Mouse (Mus musculus) intestine, embryonic 15.5 days (tissue): ENCODE results near the gene Neurod4. TPM values are rescaled to one million over a fixed set of nuclear protein-coding genes. Genes with fewer than 3 reads are reported as not detected.
"Not testable (repeated sequence)": the region's sequence is repeated elsewhere in the genome, so short reads cannot be mapped to it uniquely, and the experiment has no call there.

Experiments used
- ATAC-seq: fragments of 200-750 bp; cut with Nextera tagmentation; 2 replicates; pipeline ENCODE4 v1.8.0; 2017; ENCODE audit warnings: moderate TSS enrichment, moderate library complexity
- H3K27ac ChIP-seq: fragments of 300-500 bp; sonication (generic); 2 replicates; pipeline ENCODE4 v1.5.1; 2015; ENCODE audit warnings: mild to moderate bottlenecking, inconsistent platforms
- H3K27me3 ChIP-seq: fragments of 300-500 bp; sonication (generic); replicated peaks from 2 replicates; pipeline ENCODE4 v1.6.1; 2015; ENCODE audit warnings: inconsistent platforms
- H3K36me3 ChIP-seq: fragments of 300-500 bp; sonication (generic); 2 replicates; pipeline ENCODE4 v1.6.1; 2015; ENCODE audit warnings: inconsistent platforms
- H3K4me1 ChIP-seq: fragments of 300-500 bp; sonication (generic); replicated peaks from 2 replicates; pipeline ENCODE4 v1.6.1; 2015; ENCODE audit warnings: inconsistent platforms
- H3K4me2 ChIP-seq: fragments of 300-500 bp; sonication (generic); replicated peaks from 2 replicates; pipeline ENCODE4 v1.6.1; 2015; ENCODE audit warnings: mild to moderate bottlenecking, inconsistent platforms
- H3K4me3 ChIP-seq: fragments of 300-500 bp; sonication (generic); replicated peaks from 2 replicates; pipeline ENCODE4 v1.5.1; 2015; ENCODE audit warnings: inconsistent platforms
- H3K9ac ChIP-seq: fragments of 300-500 bp; sonication (generic); 2 replicates; pipeline ENCODE4 v1.6.1; 2015; ENCODE audit warnings: inconsistent platforms
- H3K9me3 ChIP-seq: fragments of 300-500 bp; sonication (generic); 2 replicates; pipeline ENCODE4 v1.6.1; 2016; ENCODE audit warnings: inconsistent platforms
- WGBS: fragments of 180-500 bp; shearing (Covaris S2); methylation state at CpG from one replicate; pipeline ENCODE4 v1.1.7; 2015; 5-methylcytosine and 5-hydroxymethylcytosine counted together
- polyA plus RNA-seq: library from polyadenylated mRNA; unstranded; fragments of >200 nt; fragmentation: Nextera tagmentation; extraction: Ambion mirVana; gene quantifications from 2 replicates; pipeline ENCODE4 v1.2.1, GENCODE M21; 2015

Neurod4 gene
- 0.04 and 0.05 TPM in 2 replicates for polyA plus RNA-seq

- no peaks in the 10 kb centered on the region for H3K36me3 ChIP-seq
- no peak within 1 kb of the TSS for H3K9ac ChIP-seq
- H3K9me3 ChIP-seq, result no peaks in the 10 kb centered on the region
- no peaks in the 10 kb centered on the region for H3K27me3 ChIP-seq
- no peaks in the 10 kb centered on the region for H3K4me1 ChIP-seq
- H3K4me2 ChIP-seq, result no peak within 1 kb of the TSS
- no peak within 1 kb of the TSS for H3K4me3 ChIP-seq
- ATAC-seq, result peak; percentile 83
- no peak within 1 kb of the TSS for H3K27ac ChIP-seq
- whole genome bisulfite sequencing, result 0% methylated on average over 7 of the region's 7 CpGs
Measured at GRCm38 (mm10) chr10:130280066-130280465, at the start of gene Neurod4. Gene Neurod4 (minus strand): TSS chr10:130280240.

- H3K27me3 ChIP-seq, result no peaks in the 10 kb centered on the region
- H3K9ac ChIP-seq, result no peak overlapping the region
- 83% methylated on average over 4 of the region's 4 CpGs for WGBS
- no peak overlapping the region for H3K27ac ChIP-seq
- H3K4me1 ChIP-seq, result no peaks in the 10 kb centered on the region
- H3K4me3 ChIP-seq, result no peak overlapping the region
- H3K36me3 ChIP-seq, result no peaks in the 10 kb centered on the region
- no peak for ATAC-seq
- no peaks in the 10 kb centered on the region for H3K9me3 ChIP-seq
- no peak overlapping the region for H3K4me2 ChIP-seq
Measured at GRCm38 (mm10) chr10:130324243-130324642, 44.2 kb upstream of the Neurod4 start.

DNA sequence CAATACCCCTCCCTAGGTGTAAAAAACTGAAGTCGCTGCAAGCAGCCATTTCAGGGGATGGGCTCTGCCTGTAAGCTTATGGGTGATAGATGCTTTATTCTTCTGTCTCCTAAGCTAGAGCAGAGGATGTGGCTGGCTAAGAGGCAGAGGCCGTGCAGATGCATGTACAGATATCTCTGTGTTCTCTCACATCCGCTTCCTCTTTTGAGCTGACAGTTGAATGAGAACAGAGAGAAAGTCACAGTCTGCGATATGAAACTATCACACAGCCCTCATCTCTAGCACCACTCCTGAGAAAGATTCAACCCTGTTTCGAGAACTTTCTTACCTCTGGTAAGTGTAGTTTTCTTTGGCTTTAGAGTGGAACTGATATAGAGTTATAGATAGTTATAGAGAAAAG is 42.6 kb upstream of the Neurod4 start, which contains the start of gene Tespa1:
Gene Tespa1, plus strand, starts transcription at position 234 of the 400 bp plus-strand sequence.
- Histone ChIP-seq H3K4me1 (no peaks in the 10 kb centered on the region), H3K9me3 (no peaks in the 10 kb centered on the region), H3K4me3 (no peak within 1 kb of the TSS), H3K4me2 (no peak within 1 kb of the TSS), H3K27me3 (no peaks in the 10 kb centered on the region), H3K36me3 (no peaks in the 10 kb centered on the region), H3K27ac (no peak within 1 kb of the TSS), H3K9ac (no peak within 1 kb of the TSS)
- WGBS, result 71% methylated on average over 5 of the region's 5 CpGs
- no peak for ATAC-seq

- Histone ChIP-seq H3K4me3 (no peak overlapping the region), H3K9me3 (no peaks in the 10 kb centered on the region), H3K36me3 (no peaks in the 10 kb centered on the region), H3K4me2 (no peak overlapping the region), H3K9ac (no peak overlapping the region), H3K27ac (no peak overlapping the region), H3K4me1 (no peaks in the 10 kb centered on the region), H3K27me3 (no peaks in the 10 kb centered on the region)
- ATAC-seq, result no peak
Measured at GRCm38 (mm10) chr10:130322062-130322461, 42.0 kb upstream of the Neurod4 start.

DNA sequence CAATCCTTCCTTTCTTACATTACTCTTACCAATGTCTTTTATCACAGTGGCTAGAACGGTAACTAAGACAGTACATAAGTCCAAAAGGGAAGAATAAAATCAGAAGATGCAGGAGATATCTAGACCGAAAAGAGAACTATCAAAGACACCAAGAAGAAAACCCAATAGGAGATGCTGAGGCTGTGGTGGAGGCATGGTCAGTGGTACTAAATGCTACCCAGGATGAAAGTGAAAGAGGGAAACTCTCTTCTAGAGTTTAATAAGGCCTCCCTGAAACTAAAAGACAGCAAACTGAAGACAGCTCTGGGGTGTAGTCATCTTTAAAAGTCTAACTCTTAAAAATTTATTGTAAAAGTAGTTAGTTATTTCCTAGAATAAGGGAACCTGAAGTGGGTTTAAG is 40.7 kb upstream of the Neurod4 start:
- H3K9ac ChIP-seq, result no peak overlapping the region
- no peak overlapping the region for H3K4me2 ChIP-seq
- no peaks in the 10 kb centered on the region for H3K36me3 ChIP-seq
- H3K4me1 ChIP-seq, result no peaks in the 10 kb centered on the region
- WGBS, result 82% methylated on average over 2 of the region's 2 CpGs
- H3K27ac ChIP-seq, result no peak overlapping the region
- no peaks in the 10 kb centered on the region for H3K27me3 ChIP-seq
- no peak for ATAC-seq
- H3K9me3 ChIP-seq, result no peaks in the 10 kb centered on the region
- H3K4me3 ChIP-seq, result no peak overlapping the region

- no peak overlapping the region for H3K4me2 ChIP-seq
- no peaks in the 10 kb centered on the region for H3K4me1 ChIP-seq
- 70% methylated on average over 4 of the region's 4 CpGs for WGBS
- H3K9ac ChIP-seq, result no peak overlapping the region
- ATAC-seq, result no peak
- no peak overlapping the region for H3K27ac ChIP-seq
- no peaks in the 10 kb centered on the region for H3K36me3 ChIP-seq
- no peaks in the 10 kb centered on the region for H3K27me3 ChIP-seq
- H3K9me3 ChIP-seq, result no peaks in the 10 kb centered on the region
- H3K4me3 ChIP-seq, result no peak overlapping the region
Measured at GRCm38 (mm10) chr10:130318720-130319119, 38.7 kb upstream of the Neurod4 start.

- H3K9ac ChIP-seq, result no peak overlapping the region
- no peak overlapping the region for H3K4me3 ChIP-seq
- no peak for ATAC-seq
- H3K9me3 ChIP-seq, result no peaks in the 10 kb centered on the region
- H3K27ac ChIP-seq, result no peak overlapping the region
- H3K4me1 ChIP-seq, result no peaks in the 10 kb centered on the region
- H3K36me3 ChIP-seq, result no peaks in the 10 kb centered on the region
- H3K27me3 ChIP-seq, result no peaks in the 10 kb centered on the region
- H3K4me2 ChIP-seq, result no peak overlapping the region
Measured at GRCm38 (mm10) chr10:130315846-130316245, 35.8 kb upstream of the Neurod4 start.

GRCm38 (mm10) chr10:130314110-130314829 is 34.2 kb upstream of the Neurod4 start:
- Histone ChIP-seq H3K4me1 (no peaks in the 10 kb centered on the region), H3K36me3 (no peaks in the 10 kb centered on the region), H3K4me2 (no peak overlapping the region), H3K27ac (no peak overlapping the region), H3K9me3 (no peaks in the 10 kb centered on the region), H3K4me3 (no peak overlapping the region), H3K9ac (no peak overlapping the region), H3K27me3 (no peaks in the 10 kb centered on the region)
- peak; percentile 63; the same call in 1 of the 2 replicates for ATAC-seq
- 63% methylated on average over 2 of the region's 2 CpGs for WGBS

- Histone ChIP-seq H3K4me3 (no peak overlapping the region), H3K4me1 (no peaks in the 10 kb centered on the region), H3K27me3 (no peaks in the 10 kb centered on the region), H3K4me2 (no peak overlapping the region), H3K9ac (no peak overlapping the region), H3K9me3 (no peaks in the 10 kb centered on the region), H3K27ac (no peak overlapping the region), H3K36me3 (no peaks in the 10 kb centered on the region)
- no peak; the same call in 1 of the 2 replicates for ATAC-seq
- WGBS, result 56% methylated on average over 1 of the region's 1 CpGs
Measured at GRCm38 (mm10) chr10:130313531-130313930, 33.5 kb upstream of the Neurod4 start.

GRCm38 (mm10) chr10:130311534-130312227 is 31.6 kb upstream of the Neurod4 start:
- ATAC-seq, result no peak
- WGBS, result 79% methylated on average over 2 of the region's 2 CpGs
- no peaks in the 10 kb centered on the region for H3K4me1 ChIP-seq
- H3K27me3 ChIP-seq, result no peaks in the 10 kb centered on the region
- no peak overlapping the region for H3K4me2 ChIP-seq
- H3K4me3 ChIP-seq, result no peak overlapping the region
- H3K9ac ChIP-seq, result no peak overlapping the region
- H3K27ac ChIP-seq, result no peak overlapping the region
- no peaks in the 10 kb centered on the region for H3K36me3 ChIP-seq
- no peaks in the 10 kb centered on the region for H3K9me3 ChIP-seq

- not testable (repeated sequence) for H3K9me3 ChIP-seq, H3K9ac ChIP-seq, H3K27me3 ChIP-seq, H3K36me3 ChIP-seq, H3K4me3 ChIP-seq, H3K4me2 ChIP-seq, H3K4me1 ChIP-seq, ATAC-seq, H3K27ac ChIP-seq
- 77% methylated on average over 4 of the region's 5 CpGs for WGBS
Measured at GRCm38 (mm10) chr10:130304138-130304537, 24.1 kb upstream of the Neurod4 start.

DNA sequence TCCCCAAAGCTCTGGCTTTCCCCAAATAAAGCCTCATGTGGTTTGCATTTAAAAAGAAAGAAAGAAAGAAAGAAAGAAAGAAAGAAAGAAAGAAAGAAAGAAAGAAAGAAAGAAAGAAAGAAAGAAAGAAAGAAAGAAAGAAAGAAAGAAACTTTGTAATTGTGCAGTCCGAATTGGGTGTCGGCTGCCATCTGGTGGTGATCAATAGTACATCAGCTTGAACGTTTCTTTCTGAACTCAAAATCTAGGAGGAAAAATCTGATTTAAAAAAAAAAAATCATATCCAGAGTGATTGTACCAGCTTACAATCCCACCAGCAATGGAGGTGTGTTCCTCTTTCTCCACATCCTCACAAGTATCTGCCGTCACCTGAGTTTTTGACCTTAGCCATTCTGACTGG is 18.7 kb upstream of the Neurod4 start:
- H3K4me2 ChIP-seq, H3K4me3 ChIP-seq, H3K27ac ChIP-seq, H3K9me3 ChIP-seq, H3K36me3 ChIP-seq, ATAC-seq, H3K9ac ChIP-seq, H3K27me3 ChIP-seq, H3K4me1 ChIP-seq: not testable (repeated sequence)
- WGBS, result 21% methylated on average over 4 of the region's 4 CpGs
